Mouse (Mus musculus) kidney, embryonic 16.5 days (tissue): ENCODE data around the gene Gm49333. TPM values are rescaled to one million over a fixed set of nuclear protein-coding genes. Genes with fewer than 3 reads are reported as not detected.

Experiments
- ATAC-seq: fragments of 200-750 bp; cut with Nextera tagmentation; 2 replicates; pipeline ENCODE4 v1.8.0; 2017; ENCODE audit warnings: moderate TSS enrichment; ENCODE audit not compliant: low FRiP score, low TSS enrichment
- H3K27ac ChIP-seq: fragments of 300-500 bp; sonication (generic); 2 replicates; pipeline ENCODE4 v1.5.1; 2014; ENCODE audit warnings: low read length
- H3K27me3 ChIP-seq: fragments of 300-500 bp; sonication (generic); 2 replicates; pipeline ENCODE4 v1.6.1; 2014; ENCODE audit warnings: low read length, control low read depth, mixed read lengths; ENCODE audit not compliant: insufficient read depth
- H3K36me3 ChIP-seq: fragments of 300-500 bp; sonication (generic); 2 replicates; pipeline ENCODE4 v1.6.1; 2014; ENCODE audit warnings: low read length, control low read depth, mixed read lengths; ENCODE audit not compliant: insufficient read depth
- H3K4me1 ChIP-seq: fragments of 300-500 bp; sonication (generic); 2 replicates; pipeline ENCODE4 v1.6.1; 2014; ENCODE audit warnings: low read length, control low read depth, mixed read lengths; ENCODE audit not compliant: insufficient read depth
- H3K4me2 ChIP-seq: fragments of 300-500 bp; sonication (generic); replicated peaks from 2 replicates; pipeline ENCODE4 v1.6.1; 2014; ENCODE audit warnings: low read depth, low read length
- H3K4me3 ChIP-seq: fragments of 300-500 bp; sonication (generic); 2 replicates; pipeline ENCODE4 v1.5.1; 2014; ENCODE audit warnings: mild to moderate bottlenecking, low read length
- H3K9ac ChIP-seq: fragments of 300-500 bp; sonication (generic); replicated peaks from 2 replicates; pipeline ENCODE4 v1.6.1; 2014; ENCODE audit warnings: low read length
- H3K9me3 ChIP-seq: fragments of 300-500 bp; sonication (generic); 2 replicates; pipeline ENCODE4 v1.6.1; 2016; ENCODE audit warnings: low read length, control low read depth
- WGBS: fragments of 180-500 bp; shearing (Covaris S2); extraction: QIAGEN DNeasy Blood & Tissue Kit; methylation state at CpG from one replicate; pipeline ENCODE4 v1.1.7; 2014; 5-methylcytosine and 5-hydroxymethylcytosine counted together
- polyA plus RNA-seq: library from polyadenylated mRNA; unstranded; fragments of >200 nt; fragmentation: Nextera tagmentation; extraction: Ambion mirVana; gene quantifications from 2 replicates; pipeline ENCODE4 v1.2.1, GENCODE M21; 2015

Gm49333 gene
- polyA plus RNA-seq, 1 experiment from 2014 or later: not detected

GRCm38 (mm10) chr16:20596687-20597441 lies 14.5 kb upstream of the Gm49333 start:
- no peak overlapping the region for H3K27ac ChIP-seq
- ATAC-seq: no peak
- H3K4me1 ChIP-seq: no peaks in the 10 kb centered on the region
- H3K4me3 ChIP-seq: no peak overlapping the region
- no peaks in the 10 kb centered on the region for H3K9me3 ChIP-seq
- 34% methylated on average over 7 of the region's 7 CpGs for WGBS
- no peaks in the 10 kb centered on the region for H3K36me3 ChIP-seq
- H3K4me2 ChIP-seq: no peak overlapping the region
- peaks cover 16% of the 10 kb centered on the region for H3K27me3 ChIP-seq
- H3K9ac ChIP-seq: no peak overlapping the region

GRCm38 (mm10) chr16:20600511-20600910 lies 10.9 kb upstream of the Gm49333 start:
- no peak overlapping the region for H3K9ac ChIP-seq
- no peak for ATAC-seq
- WGBS: 74% methylated on average over 5 of the region's 5 CpGs

GRCm38 (mm10) chr16:20604705-20605104 lies 6.7 kb upstream of the Gm49333 start:
- Histone ChIP-seq H3K36me3 (peaks cover 22% of the 10 kb centered on the region), H3K9ac (no peak overlapping the region), H3K27ac (no peak overlapping the region), H3K4me3 (no peak overlapping the region), H3K9me3 (no peaks in the 10 kb centered on the region), H3K4me2 (no peak overlapping the region), H3K4me1 (peaks cover 3% of the 10 kb centered on the region), H3K27me3 (no peaks in the 10 kb centered on the region)
- ATAC-seq: no peak
- WGBS: 81% methylated on average over 9 of the region's 9 CpGs

More at GRCm38 (mm10) chr16:20600511-20600910, 10.9 kb upstream of the Gm49333 start:
- Histone ChIP-seq H3K36me3 (peaks cover 9% of the 10 kb centered on the region), H3K9me3 (no peaks in the 10 kb centered on the region), H3K27ac (no peak overlapping the region), H3K4me1 (no peaks in the 10 kb centered on the region), H3K4me2 (no peak overlapping the region), H3K27me3 (no peaks in the 10 kb centered on the region), H3K4me3 (no peak overlapping the region)

GRCm38 (mm10) chr16:20610501-20611356 lies 681 bp upstream of the Gm49333 start:
- WGBS: 0% methylated on average over 28 of the region's 28 CpGs
- Histone ChIP-seq H3K4me2 (peak overlapping the region; percentile 90), H3K4me3 (peak overlapping the region; percentile 90), H3K4me1 (peaks cover 10% of the 10 kb centered on the region), H3K9ac (peak overlapping the region; percentile 91), H3K9me3 (no peaks in the 10 kb centered on the region), H3K27ac (peak overlapping the region; percentile 86), H3K36me3 (peaks cover 10% of the 10 kb centered on the region), H3K27me3 (no peaks in the 10 kb centered on the region)
- ATAC-seq: peak; percentile 60

- ATAC-seq: peak; percentile 28; the same call in 1 of the 2 replicates
- Histone ChIP-seq H3K27ac (no peak overlapping the region), H3K4me2 (peak overlapping the region; percentile 100), H3K9ac (no peak overlapping the region), H3K4me3 (peak overlapping the region; percentile 76), H3K9me3 (no peaks in the 10 kb centered on the region), H3K27me3 (peaks cover 23% of the 10 kb centered on the region), H3K36me3 (0 out of 2 replicates have a peak, but pooled peaks cover 5% of the 10 kb centered on the region), H3K4me1 (peaks cover 26% of the 10 kb centered on the region)
- WGBS: 2% methylated on average over 82 of the region's 83 CpGs
These were observed 8.4 kb downstream of the Gm49333 start for GRCm38 (mm10) chr16:20619541-20620398.

- 0 out of 2 replicates have a peak, but pooled peaks cover 5% of the 10 kb centered on the region for H3K36me3 ChIP-seq
- H3K27ac ChIP-seq: no peak overlapping the region
- H3K4me2 ChIP-seq: peak overlapping the region; percentile 100
- H3K9ac ChIP-seq: no peak overlapping the region
- 0 out of 2 replicates have a peak, but pooled peaks have one; percentile 5 for ATAC-seq
- no peaks in the 10 kb centered on the region for H3K9me3 ChIP-seq
- WGBS: under 1% methylated on average over 9 of the region's 9 CpGs
- H3K4me1 ChIP-seq: peaks cover 26% of the 10 kb centered on the region
- H3K27me3 ChIP-seq: peaks cover 23% of the 10 kb centered on the region
- H3K4me3 ChIP-seq: peak overlapping the region; percentile 76
These were observed 9.0 kb downstream of the Gm49333 start for GRCm38 (mm10) chr16:20620399-20620735.

- no peak overlapping the region for H3K27ac ChIP-seq
- WGBS: under 1% methylated on average over 32 of the region's 32 CpGs
- peak overlapping the region; percentile 76 for H3K4me3 ChIP-seq
- peak overlapping the region; percentile 74 for H3K9ac ChIP-seq
- ATAC-seq: peak; percentile 2; the same call in 1 of the 2 replicates
- peaks cover 26% of the 10 kb centered on the region for H3K4me1 ChIP-seq
- H3K27me3 ChIP-seq: peaks cover 23% of the 10 kb centered on the region
- H3K36me3 ChIP-seq: 0 out of 2 replicates have a peak, but pooled peaks cover 5% of the 10 kb centered on the region
- peak overlapping the region; percentile 100 for H3K4me2 ChIP-seq
- H3K9me3 ChIP-seq: no peaks in the 10 kb centered on the region
These were observed 9.4 kb downstream of the Gm49333 start for GRCm38 (mm10) chr16:20620751-20621190.

GRCm38 (mm10) chr16:20621191-20621990 lies 10.0 kb downstream of the Gm49333 start, which contains the start of gene Camk2n2:
Camk2n2 (minus strand) TSS chr16:20621287.
- Histone ChIP-seq H3K9ac (peak within 1 kb of the TSS; percentile 74), H3K4me2 (peak within 1 kb of the TSS; percentile 100), H3K27ac (peak within 1 kb of the TSS; percentile 48; the same call in 1 of the 2 replicates), H3K9me3 (no peaks in the 10 kb centered on the region), H3K4me3 (peak within 1 kb of the TSS; percentile 76), H3K27me3 (peaks cover 23% of the 10 kb centered on the region), H3K4me1 (peaks cover 26% of the 10 kb centered on the region), H3K36me3 (0 out of 2 replicates have a peak, but pooled peaks cover 5% of the 10 kb centered on the region)
- WGBS: under 1% methylated on average over 75 of the region's 92 CpGs
- ATAC-seq: peak; percentile 80
